ENCODE assay signal across 24 mouse cellular contexts in genomic region chr2:53101885-53102740, GRCm38 (mm10).
A peak's percentile ranks its signal among the peaks of the same experiment; 100 is the strongest.
DNase-seq lines count a peak whose midpoint lies in the region; ATAC-seq lines count a peak whose summit lies in the region.
"Had no signal": no experiment of that assay in that cellular context is flagged by ENCODE, and none has a peak within 500 bp of the region (broad histone marks: within the 10 kb centered on the region; RNA-seq: fewer than 3 reads in every experiment).

No protein-coding gene starts in this region.

- peaks cover 41% of the 10 kb centered on the region for H3K36me3 ChIP-seq in hindbrain, embryonic 12.5 days
- H3K36me3 ChIP-seq: heart, embryonic 12.5 days had no signal

- no peaks in the 10 kb centered on the region for H3K27me3 ChIP-seq in hindbrain, embryonic 12.5 days
- H3K27me3 ChIP-seq: embryonic facial prominence, embryonic 15.5 days; heart, embryonic 12.5 days; hindbrain, embryonic 15.5 days; intestine, embryonic 15.5 days; Patski had no signal

- WGBS in hindbrain, embryonic 12.5 days = 87% methylated on average over 11 of the region's 11 CpGs

- no peak overlapping the region for H3K4me2 ChIP-seq in hindbrain, embryonic 12.5 days (replicated peaks)
- H3K4me2 ChIP-seq: embryonic facial prominence, embryonic 15.5 days; heart, embryonic 12.5 days; hindbrain, embryonic 15.5 days; intestine, embryonic 15.5 days had no signal

- H3K4me3 ChIP-seq in hindbrain, embryonic 12.5 days = no peak overlapping the region
- H3K4me3 ChIP-seq: embryonic facial prominence, embryonic 15.5 days; erythroblast, embryonic 14.5 days; forebrain, embryonic 10.5 days; gastrocnemius, adult 2 months; heart, embryonic 12.5 days; hindbrain, embryonic 10.5 days; hindbrain, embryonic 15.5 days; intestine, embryonic 15.5 days had no signal

- H3K9me3 ChIP-seq in hindbrain, embryonic 12.5 days (replicated peaks) = no peaks in the 10 kb centered on the region
- H3K9me3 ChIP-seq: embryonic facial prominence, embryonic 15.5 days; forebrain, embryonic 10.5 days; heart, embryonic 12.5 days; hindbrain, embryonic 10.5 days; hindbrain, embryonic 15.5 days; intestine, embryonic 15.5 days had no signal

- no peak overlapping the region for H3K27ac ChIP-seq in hindbrain, embryonic 12.5 days
- H3K27ac ChIP-seq: embryonic facial prominence, embryonic 15.5 days; forebrain, embryonic 10.5 days; gastrocnemius, adult 2 months; hindbrain, embryonic 10.5 days; hindbrain, embryonic 15.5 days; intestine, embryonic 15.5 days had no signal

- H3K9ac ChIP-seq in hindbrain, embryonic 12.5 days = no peak overlapping the region
- H3K9ac ChIP-seq: embryonic facial prominence, embryonic 15.5 days; heart, embryonic 12.5 days; hindbrain, embryonic 15.5 days; intestine, embryonic 15.5 days had no signal

- peak; percentile 28 for DNase-seq in adrenal gland, adult 8-10 months
- DNase-seq in adrenal gland, adult 18-20 months (ENCODE audit: low spot score in 2 of 2) = no peak
- peak; percentile 14 for DNase-seq in CD4-positive helper T cell, adult 2 months (ENCODE audit: low read depth, low spot score)
- peak; percentile 18 for DNase-seq in R1 (ENCODE audit: low read depth, low spot score)
- peak; percentile 67 for DNase-seq in induced T-regulatory cell, adult 2 months (ENCODE audit: low read depth)
- DNase-seq in layer of hippocampus, postnatal 36 days = no peak
- DNase-seq in adipocyte (ENCODE audit: low spot score) = no peak
- DNase-seq: cerebellum, adult 11 months; cerebellum, adult 8-10 months; cerebellum, postnatal 14 days; embryo, embryonic 11 days; gastrocnemius, adult 2 months; gastrocnemius, postnatal 25 days; kidney, adult 2 months had no signal

- H3K4me1 ChIP-seq in hindbrain, embryonic 12.5 days = no peaks in the 10 kb centered on the region
- H3K4me1 ChIP-seq: embryonic facial prominence, embryonic 15.5 days; forebrain, embryonic 10.5 days; heart, embryonic 12.5 days; hindbrain, embryonic 10.5 days; intestine, embryonic 15.5 days had no signal

- ATAC-seq in hindbrain, embryonic 12.5 days (ENCODE audit: low FRiP score) = no peak
- ATAC-seq: forebrain, embryonic 14.5 days; intestine, embryonic 15.5 days; Patski had no signal

Comparison
In these comparisons a context has a peak if more than half of its experiments do, and no peak if none do; other contexts are left out.
1. DNase-seq: peak in adrenal gland, adult 8-10 months (single experiment), CD4-positive helper T cell, adult 2 months (single experiment), R1 (single experiment) and induced T-regulatory cell, adult 2 months (single experiment); none in adrenal gland, adult 18-20 months (0 of 2), layer of hippocampus, postnatal 36 days (0 of 2) and adipocyte (single experiment).